ENCODE assay signal across 15 mouse cellular contexts in the genomic region with DNA sequence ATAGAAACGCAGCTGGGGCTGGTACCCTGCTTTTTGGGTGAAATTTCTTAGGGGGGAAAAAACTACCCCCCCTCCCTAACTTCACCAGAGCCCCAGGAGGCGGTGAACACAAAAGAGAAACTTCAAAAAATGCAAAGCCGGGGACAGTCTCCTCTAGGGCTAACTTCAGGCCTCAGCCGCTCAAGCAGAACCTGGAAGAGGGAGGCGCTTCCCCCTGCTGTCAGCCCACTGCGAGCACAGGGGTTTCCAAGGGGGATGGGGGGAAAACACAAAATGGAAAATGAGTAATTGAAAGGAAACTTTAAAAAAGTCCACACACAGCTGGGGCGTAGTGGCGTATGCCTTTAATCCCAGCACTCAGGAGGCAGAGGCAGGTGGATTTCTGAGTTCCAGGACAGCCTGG. TPM values are rescaled to one million over a fixed set of nuclear protein-coding genes. Genes with fewer than 3 reads are reported as not detected.
DNase-seq lines count a peak whose midpoint lies in the region; ATAC-seq lines count a peak whose summit lies in the region.
"Had no signal": no experiment of that assay in that cellular context is flagged by ENCODE, and none has a peak within 500 bp of the region (broad histone marks: within the 10 kb centered on the region; RNA-seq: fewer than 3 reads in every experiment).

No protein-coding gene starts in this region.

- peak overlapping the region; percentile 28; the same call in 1 of the 2 replicates for H3K27ac ChIP-seq in heart, embryonic 13.5 days (replicated peaks)
- H3K27ac ChIP-seq in embryonic facial prominence, embryonic 14.5 days (replicated peaks; ENCODE audit: low read depth, low read length) = no peak overlapping the region; the same call in 1 of the 2 replicates
- H3K27ac ChIP-seq in limb, embryonic 12.5 days = no peak overlapping the region
- H3K27ac ChIP-seq: liver, embryonic 12.5 days; stomach, embryonic 15.5 days had no signal

- H3K4me1 ChIP-seq in heart, embryonic 13.5 days = peaks cover 40% of the 10 kb centered on the region
- peaks cover 19% of the 10 kb centered on the region for H3K4me1 ChIP-seq in embryonic facial prominence, embryonic 14.5 days (ENCODE audit: control insufficient read depth, insufficient read depth, low read length)
- peaks cover 44% of the 10 kb centered on the region for H3K4me1 ChIP-seq in limb, embryonic 12.5 days (replicated peaks)

- H3K4me2 ChIP-seq in heart, embryonic 13.5 days = peak overlapping the region; percentile 20
- no peak overlapping the region; the same call in 1 of the 2 replicates for H3K4me2 ChIP-seq in embryonic facial prominence, embryonic 14.5 days (ENCODE audit: low read depth, low read length)
- H3K4me2 ChIP-seq in limb, embryonic 12.5 days = peak overlapping the region; percentile 26; the same call in 1 of the 2 replicates

- H3K4me3 ChIP-seq in heart, embryonic 13.5 days = no peak overlapping the region
- no peak overlapping the region for H3K4me3 ChIP-seq in embryonic facial prominence, embryonic 14.5 days (ENCODE audit: low read depth, low read length)
- no peak overlapping the region for H3K4me3 ChIP-seq in limb, embryonic 12.5 days (replicated peaks)
- H3K4me3 ChIP-seq: liver, embryonic 12.5 days; myocyte had no signal

- ATAC-seq in heart, embryonic 13.5 days (ENCODE audit: extremely low read depth, insufficient number of reproducible peaks, low FRiP score, low TSS enrichment) = no peak
- ATAC-seq in embryonic facial prominence, embryonic 14.5 days (ENCODE audit: low read depth) = no peak
- ATAC-seq in limb, embryonic 12.5 days (ENCODE audit: insufficient number of reproducible peaks, insufficient read depth, low FRiP score, low TSS enrichment, low read depth) = no peak
- ATAC-seq: liver, embryonic 12.5 days had no signal

- peaks cover 6% of the 10 kb centered on the region; the same call in 1 of the 2 replicates for H3K36me3 ChIP-seq in heart, embryonic 13.5 days
- no peaks in the 10 kb centered on the region; the same call in 1 of the 2 replicates for H3K36me3 ChIP-seq in embryonic facial prominence, embryonic 14.5 days (ENCODE audit: control insufficient read depth, insufficient read depth, low read length)
- peaks cover 14% of the 10 kb centered on the region; the same call in 1 of the 2 replicates for H3K36me3 ChIP-seq in limb, embryonic 12.5 days
- H3K36me3 ChIP-seq: stomach, embryonic 15.5 days had no signal

- H3K9ac ChIP-seq in heart, embryonic 13.5 days = peak overlapping the region; percentile 59
- peak overlapping the region; percentile 7; the same call in 1 of the 2 replicates for H3K9ac ChIP-seq in embryonic facial prominence, embryonic 14.5 days (ENCODE audit: low read depth, low read length)
- peak overlapping the region; percentile 14; the same call in 1 of the 2 replicates for H3K9ac ChIP-seq in limb, embryonic 12.5 days (replicated peaks)
- H3K9ac ChIP-seq: liver, embryonic 12.5 days; stomach, embryonic 15.5 days had no signal

- H3K27me3 ChIP-seq in heart, embryonic 13.5 days (replicated peaks) = peaks cover 12% of the 10 kb centered on the region; the same call in 1 of the 2 replicates
- 0 out of 2 replicates have a peak, but pooled peaks cover 2% of the 10 kb centered on the region for H3K27me3 ChIP-seq in embryonic facial prominence, embryonic 14.5 days (replicated peaks; ENCODE audit: control insufficient read depth, insufficient read depth, low read length)
- H3K27me3 ChIP-seq in limb, embryonic 12.5 days = no peaks in the 10 kb centered on the region
- H3K27me3 ChIP-seq: stomach, embryonic 15.5 days had no signal

- H3K9me3 ChIP-seq in heart, embryonic 13.5 days = no peaks in the 10 kb centered on the region
- no peaks in the 10 kb centered on the region for H3K9me3 ChIP-seq in embryonic facial prominence, embryonic 14.5 days (ENCODE audit: control insufficient read depth, low read length)
- H3K9me3 ChIP-seq in limb, embryonic 12.5 days = no peaks in the 10 kb centered on the region
- H3K9me3 ChIP-seq: liver, embryonic 12.5 days; stomach, embryonic 15.5 days had no signal

- WGBS in heart, embryonic 13.5 days = 54% methylated on average over 8 of the region's 8 CpGs
- WGBS in embryonic facial prominence, embryonic 14.5 days = 37% methylated on average over 8 of the region's 8 CpGs
- WGBS in limb, embryonic 12.5 days = 36% methylated on average over 8 of the region's 8 CpGs

- no peak for DNase-seq in heart, adult 11 months
- peak; percentile 68 for DNase-seq in CD4-positive helper T cell, adult 2 months (ENCODE audit: low read depth, low spot score)
- DNase-seq in embryonic facial prominence, embryonic 14.5 days (ENCODE audit: low spot score) = peak; percentile 12
- DNase-seq in gastrocnemius, postnatal 10 days = no peak
- DNase-seq in left cerebral cortex, adult 9 months (ENCODE audit: low spot score in 2 of 2) = no peak
- no peak for DNase-seq in retina, postnatal 1 day
- DNase-seq: adrenal gland, postnatal 10 days; cerebellum, postnatal 25 days; gastrocnemius, adult 2 months; kidney, postnatal 25 days had no signal

RNA-seq across cellular contexts. Expression of gene Kdm2b, which starts 3.5 kb away (rescaled TPM):
- polyA plus RNA-seq in heart, embryonic 13.5 days (2015; fragmentation: Nextera tagmentation; extraction: Ambion mirVana) = 26.3 and 28.2 TPM in 2 replicates
- polyA plus RNA-seq in embryonic facial prominence, embryonic 14.5 days (2014; fragmentation: Nextera tagmentation; extraction: Ambion mirVana) = 30.1 and 31.0 TPM in 2 replicates
- 85.5 and 87.7 TPM in 2 replicates for polyA plus RNA-seq in limb, embryonic 12.5 days (2016; fragmentation: Nextera tagmentation; extraction: Ambion mirVana)
- total RNA-seq in gastrocnemius, postnatal 10 days (2021) = 10 to 100 TPM; 18.4 to 23.8 TPM

RNA-seq across cellular contexts. Expression of gene Orai1, which starts 28.8 kb away (rescaled TPM):
- 19.1 TPM in 2 replicates for polyA plus RNA-seq in heart, embryonic 13.5 days (2015; fragmentation: Nextera tagmentation; extraction: Ambion mirVana)
- polyA plus RNA-seq in embryonic facial prominence, embryonic 14.5 days (2014; fragmentation: Nextera tagmentation; extraction: Ambion mirVana) = 19.5 and 20.8 TPM in 2 replicates
- 14.3 and 14.6 TPM in 2 replicates for polyA plus RNA-seq in limb, embryonic 12.5 days (2016; fragmentation: Nextera tagmentation; extraction: Ambion mirVana)
- 10 to 100 TPM; 43.8 to 45.4 TPM for total RNA-seq in gastrocnemius, postnatal 10 days (2021)

Comparison
In these comparisons a context has a peak if more than half of its experiments do, and no peak if none do; other contexts are left out.
1. H3K9ac ChIP-seq: peak in every context shown above with its lines; median percentile 59 in heart, embryonic 13.5 days; 14 in limb, embryonic 12.5 days; 7 in embryonic facial prominence, embryonic 14.5 days.
2. DNase-seq: peak in CD4-positive helper T cell, adult 2 months (single experiment) and embryonic facial prominence, embryonic 14.5 days (single experiment); none in heart, adult 11 months (single experiment), gastrocnemius, postnatal 10 days (single experiment), left cerebral cortex, adult 9 months (0 of 2) and retina, postnatal 1 day (single experiment).